Mouse (Mus musculus) activated CD4-positive, CD25-positive, alpha-beta regulatory T cell, adult 9 weeks (primary cell): ENCODE results near the gene Ly6g5c. TPM values are rescaled to one million over a fixed set of nuclear protein-coding genes. Genes with fewer than 3 reads are reported as not detected.

Source experiments
- polyA plus RNA-seq: library from polyadenylated mRNA; unstranded; fragments of 100-300 nt; shearing (Covaris generic); gene quantifications from one replicate; pipeline ENCODE4 v1.2.1, GENCODE M21; 2017

The Ly6g5c gene
- not detected for polyA plus RNA-seq

DNA sequence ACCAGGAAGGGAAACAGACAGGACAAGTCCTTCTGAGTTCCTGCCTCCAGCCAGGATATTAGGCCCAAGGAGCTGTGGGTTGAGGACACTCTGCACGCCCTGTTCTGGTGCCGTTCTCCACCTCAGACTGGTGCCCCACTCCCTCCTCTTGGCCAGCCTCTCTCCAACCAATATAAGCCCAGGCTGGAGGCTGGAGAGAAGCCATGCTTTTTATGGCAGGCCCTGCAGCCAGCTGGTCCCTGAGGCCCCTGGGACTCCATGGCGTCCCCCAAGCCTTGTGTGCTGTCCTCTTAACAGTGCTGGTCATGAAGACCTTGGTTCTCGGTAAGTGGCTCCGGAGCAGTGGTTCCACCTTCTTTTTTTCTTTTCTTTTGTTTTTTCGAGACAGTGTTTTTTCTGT lies at the start of gene Ly6g5c:
Gene Ly6g5c (plus strand): TSS at position 183 of the 400 bp plus-strand sequence.

GRCm38 (mm10) chr17:35058911-35059892 lies 48.9 kb upstream of the Ly6g5c start, which contains the start of gene Ddah2:
TSS of gene Ddah2 (plus strand) at chr17:35059035.

GRCm38 (mm10) chr17:35064951-35065947 lies 42.8 kb upstream of the Ly6g5c start, which contains the start of gene Ly6g6c:
TSS of gene Ly6g6c (plus strand) at chr17:35065388.

DNA sequence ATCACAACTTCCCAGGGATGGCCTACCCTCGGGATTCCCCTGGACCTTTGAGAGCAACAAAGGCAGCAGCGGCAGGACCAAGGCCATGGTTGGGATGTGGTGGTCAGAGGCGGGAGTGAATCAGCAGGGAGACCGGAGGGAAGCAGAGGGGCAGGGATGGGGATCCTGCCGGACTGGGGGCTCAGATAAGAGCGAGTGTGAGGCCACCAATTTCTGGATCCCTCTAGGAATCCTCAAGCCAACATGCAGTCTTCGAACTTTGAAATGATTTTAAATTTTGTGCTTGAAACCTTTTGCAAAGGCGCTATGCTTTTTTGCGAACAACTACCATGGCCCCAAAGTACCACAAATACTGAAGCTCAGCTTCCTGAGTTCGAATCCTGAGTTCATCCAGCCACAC lies 42.0 kb upstream of the Ly6g5c start, which contains the start of gene Mpig6b:
Gene Mpig6b (minus strand): TSS at position 101 of the 400 bp plus-strand sequence.

GRCm38 (mm10) chr17:35076507-35077176 lies 31.4 kb upstream of the Ly6g5c start, which contains the start of gene Ly6g6e:
TSS of gene Ly6g6e (plus strand) at chr17:35076902.

DNA sequence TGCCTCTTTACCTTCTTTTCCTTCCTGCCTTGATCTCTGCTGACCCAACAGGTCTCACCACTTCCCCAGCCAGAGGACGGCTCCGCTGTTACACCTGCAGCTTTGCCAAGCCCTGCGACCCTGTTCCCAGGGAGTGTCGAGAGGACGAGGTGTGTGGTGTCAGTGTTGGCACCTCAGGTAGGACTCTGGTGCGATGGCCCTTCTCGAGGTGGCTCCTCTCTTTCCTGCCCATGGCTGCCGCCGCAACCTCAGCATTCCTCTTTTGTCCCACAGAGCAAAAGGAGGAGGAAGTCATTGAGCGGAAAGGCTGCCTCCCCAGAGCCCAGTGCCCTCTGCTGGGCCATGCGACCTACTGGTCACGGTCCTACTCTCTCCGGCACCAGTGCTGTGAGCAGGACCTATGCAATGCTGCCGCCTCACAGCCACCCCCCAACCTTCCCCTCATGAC lies 30.3 kb upstream of the Ly6g5c start, which contains the start of gene Ly6g6d:
Gene Ly6g6d (minus strand): TSS at position 280 of the 448 bp plus-strand sequence.

DNA sequence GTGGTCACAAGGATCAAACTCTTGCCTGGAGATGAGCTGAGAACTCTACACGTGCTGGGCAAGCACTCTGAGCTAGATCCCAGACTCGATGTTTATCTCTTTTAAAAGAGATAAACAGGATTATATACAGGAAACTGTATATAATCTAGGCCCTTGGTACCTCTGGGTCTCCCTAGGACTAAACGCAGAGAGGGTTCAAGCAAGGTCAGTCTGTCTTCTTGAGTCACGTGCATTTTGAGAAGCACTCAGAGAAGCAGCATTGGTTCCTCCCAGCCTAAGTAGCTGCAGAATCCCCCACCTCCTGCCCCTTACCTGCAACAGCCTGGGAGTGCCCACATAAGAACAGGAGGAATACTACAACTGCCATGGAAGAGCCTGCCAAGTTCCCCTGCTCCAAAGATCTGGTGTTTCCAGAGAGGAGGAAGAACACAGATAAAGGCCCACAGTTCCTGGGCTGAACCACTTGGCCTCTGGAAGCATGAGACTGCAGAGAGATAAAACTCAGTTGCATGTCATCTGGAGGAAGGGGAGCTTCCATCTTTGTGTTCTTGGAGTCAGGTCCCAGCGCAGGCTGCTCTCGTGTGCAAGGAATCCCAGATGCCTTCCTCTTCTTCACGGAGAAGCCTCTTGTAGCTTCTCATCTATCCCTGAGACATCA lies 22.7 kb upstream of the Ly6g5c start, which contains the start of gene Ly6g6f:
Gene Ly6g6f (minus strand): TSS at position 403 of the 658 bp plus-strand sequence.

DNA sequence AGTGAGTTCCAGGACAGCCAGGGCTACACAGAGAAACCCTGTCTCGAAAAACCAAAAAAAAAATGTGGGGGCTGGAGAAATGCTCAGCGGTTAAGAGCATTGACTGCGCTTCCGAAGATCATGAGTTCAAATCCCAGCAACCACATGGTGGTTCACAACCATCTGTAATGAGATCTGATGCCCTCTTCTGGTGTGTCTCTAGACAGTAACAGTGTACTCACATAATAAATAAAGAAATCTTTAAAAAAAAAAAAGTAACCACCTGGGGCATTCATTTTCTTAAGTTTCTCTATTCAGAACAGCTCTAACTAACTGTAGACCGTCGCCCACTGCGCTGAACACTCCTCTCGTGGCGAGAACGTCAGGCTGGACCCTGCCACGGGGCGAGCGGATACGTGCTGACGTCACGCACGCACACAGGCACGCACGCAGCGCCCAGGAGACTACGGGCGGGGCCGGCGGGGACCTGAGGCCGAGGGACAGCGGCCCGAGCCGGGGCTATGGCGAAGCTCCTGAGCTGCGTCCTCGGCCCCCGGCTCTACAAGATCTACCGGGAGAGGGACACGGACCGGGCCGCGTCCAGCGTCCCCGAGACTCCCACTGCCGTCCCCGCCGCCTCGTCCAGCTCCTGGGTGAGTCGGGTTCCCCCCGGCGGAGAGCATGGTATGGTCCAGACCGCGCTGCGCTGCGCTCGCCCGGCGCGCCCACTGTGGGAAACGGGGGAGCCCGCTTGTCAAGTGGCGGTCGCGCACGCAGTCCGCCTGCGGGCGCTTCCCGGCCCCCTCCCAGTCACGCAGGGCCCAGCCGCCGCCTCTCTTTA lies 19.0 kb upstream of the Ly6g5c start, which contains the start of gene Abhd16a:
Gene Abhd16a (plus strand): TSS at position 439 of the 820 bp plus-strand sequence.

DNA sequence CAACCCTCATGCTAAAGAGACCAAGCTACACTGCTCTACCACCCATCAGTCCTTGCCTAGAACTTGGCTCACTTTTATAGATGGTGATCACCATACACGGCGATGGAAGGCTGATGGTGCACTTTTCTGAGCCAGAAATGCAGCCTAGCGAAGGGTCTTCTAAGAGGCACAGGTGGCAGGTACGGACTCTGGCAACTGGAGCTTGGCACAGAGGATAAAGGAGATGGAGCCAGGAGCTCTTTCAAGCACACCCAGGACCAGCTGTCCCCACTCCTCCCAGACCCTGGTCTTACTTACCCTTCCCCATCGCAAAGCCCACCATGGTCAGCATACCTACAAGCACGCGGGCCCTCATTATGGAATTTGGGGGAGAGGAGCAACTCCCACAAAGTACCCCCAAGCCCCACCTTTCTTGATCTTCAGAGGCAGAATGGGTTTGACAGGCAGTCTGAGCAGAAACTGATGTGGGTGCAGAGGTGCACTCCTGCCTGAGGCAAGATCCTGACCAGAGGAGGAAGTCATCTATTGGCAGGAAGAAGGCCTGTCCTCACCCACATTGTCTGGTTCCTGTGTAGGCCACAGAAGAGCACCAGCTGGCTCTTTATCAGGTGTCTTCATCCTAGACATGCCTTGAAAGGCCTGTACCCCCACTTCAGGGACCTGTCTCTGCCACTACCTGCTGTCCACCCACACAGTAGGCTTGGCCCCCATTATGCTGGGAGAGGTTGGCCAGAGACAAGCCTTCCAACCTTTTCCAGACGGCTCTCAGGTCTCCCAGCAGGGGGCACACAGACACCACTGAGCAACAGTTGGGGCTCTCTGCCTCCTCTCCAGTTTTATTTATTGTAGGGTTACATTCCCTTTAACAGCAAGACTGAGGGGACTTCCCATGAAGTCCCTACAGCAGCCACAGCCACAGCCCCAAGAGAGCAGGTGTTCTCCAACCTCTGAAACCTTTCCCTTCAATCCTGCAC lies 7.3 kb downstream of the Ly6g5c start, which contains the start of gene Ly6g5b:
Gene Ly6g5b (minus strand): TSS at position 383 of the 974 bp plus-strand sequence.

GRCm38 (mm10) chr17:35121143-35121799 lies 13.2 kb downstream of the Ly6g5c start, which contains the start of gene Gpank1:
TSS of gene Gpank1 (plus strand) at chr17:35121455.

DNA sequence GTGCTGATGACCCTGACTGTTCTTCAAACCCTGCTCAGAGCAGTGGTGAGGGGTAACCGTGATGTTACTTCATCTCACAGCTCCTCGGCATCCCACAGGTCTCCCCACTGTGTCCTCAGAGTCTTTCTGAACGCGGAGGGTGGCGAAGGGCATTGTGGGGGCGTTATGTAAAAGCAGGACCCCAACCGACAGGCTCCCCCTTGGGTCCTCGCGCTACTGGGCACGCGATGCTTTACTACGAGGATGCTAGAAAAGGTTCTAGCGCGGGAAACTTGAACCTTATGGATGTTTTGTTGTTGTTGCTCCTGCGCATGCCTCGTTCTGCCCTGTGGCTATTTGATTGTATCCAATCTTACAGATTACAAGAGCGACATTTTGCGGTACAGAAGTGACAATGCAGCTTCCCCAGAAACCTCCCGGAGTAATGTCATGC lies 13.8 kb downstream of the Ly6g5c start, which contains the start of gene Csnk2b:
Gene Csnk2b (minus strand): TSS at position 183 of the 433 bp plus-strand sequence.

GRCm38 (mm10) chr17:35126206-35126611 lies 18.1 kb downstream of the Ly6g5c start, which contains the start of gene D17H6S53E:
TSS of gene D17H6S53E (plus strand) at chr17:35126373.

GRCm38 (mm10) chr17:35131500-35132173 lies 23.6 kb downstream of the Ly6g5c start, which contains the start of gene Apom:
TSS of gene Apom (minus strand) at chr17:35132050.

DNA sequence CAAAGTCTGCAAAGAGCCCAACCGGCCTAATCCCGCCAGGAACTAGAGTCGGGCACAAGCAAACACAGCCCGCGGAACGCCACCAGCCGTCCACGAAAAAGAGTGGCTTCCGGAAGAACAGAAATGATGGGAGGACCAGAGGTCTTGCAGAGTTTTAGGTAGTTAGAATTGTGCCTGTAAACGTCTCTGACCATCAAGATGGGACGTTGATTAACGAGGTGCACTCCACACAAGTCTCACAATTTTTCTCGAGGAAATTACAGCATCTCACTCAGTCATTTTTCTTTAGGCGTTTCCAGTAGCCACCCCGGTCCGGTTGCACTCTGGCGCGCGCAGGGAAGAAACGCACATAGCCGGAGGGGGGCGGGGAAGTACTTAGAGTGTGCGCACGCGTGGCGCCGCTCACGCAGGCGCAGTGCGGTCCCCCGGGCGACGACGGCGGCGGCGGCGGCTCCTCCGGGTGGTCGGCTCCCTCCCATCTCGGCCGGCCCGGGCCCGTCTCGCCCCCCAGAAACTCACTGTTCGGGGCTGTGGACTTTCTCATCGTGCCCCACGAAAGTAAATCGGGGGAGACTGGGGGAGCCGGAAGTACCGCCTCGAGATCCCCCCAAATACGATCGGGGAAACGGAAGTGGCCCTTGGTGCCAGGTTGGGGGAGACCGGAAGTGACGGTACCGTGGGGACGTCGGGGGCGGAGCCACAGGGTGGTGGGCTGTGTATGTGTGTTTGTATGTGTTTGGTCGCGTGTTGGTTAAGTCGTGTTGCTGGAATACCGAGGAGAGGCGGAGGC lies 26.9 kb downstream of the Ly6g5c start, which contains the start of gene Bag6:
Gene Bag6 (plus strand): TSS at position 378 of the 790 bp plus-strand sequence.

